Mouse (Mus musculus) heart, embryonic 13.5 days (tissue): ENCODE data around the gene Slc22a7. TPM values are rescaled to one million over a fixed set of nuclear protein-coding genes. Genes with fewer than 3 reads are reported as not detected.

Experiments used
- polyA plus RNA-seq: library from polyadenylated mRNA; unstranded; fragments of >200 nt; fragmentation: Nextera tagmentation; extraction: Ambion mirVana; gene quantifications from 2 replicates; pipeline ENCODE4 v1.2.1, GENCODE M21; 2015

Slc22a7 gene
- polyA plus RNA-seq, 1 experiment from 2014 or later = not detected

Other genes with a start within 250 kb of the Slc22a7 start
- 9.6 and 11.3 TPM in 2 replicates for gene Polh, start 235.8 kb downstream of the Slc22a7 start, polyA plus RNA-seq
- gene Xpo5, start 235.7 kb downstream of the Slc22a7 start, polyA plus RNA-seq = 19.8 and 20.4 TPM in 2 replicates
- gene Polr1c, start 190.4 kb downstream of the Slc22a7 start, polyA plus RNA-seq = 46.8 and 48.4 TPM in 2 replicates
- gene Yipf3, start 190.4 kb downstream of the Slc22a7 start, polyA plus RNA-seq = 80.3 and 83.1 TPM in 2 replicates
- gene Lrrc73, start 184.9 kb downstream of the Slc22a7 start, polyA plus RNA-seq = 0.59 and 0.88 TPM in 2 replicates
- gene Tjap1, start 155.4 kb downstream of the Slc22a7 start, polyA plus RNA-seq = 35.7 and 37.1 TPM in 2 replicates
- 0.35 and 0.47 TPM in 2 replicates for gene Dlk2, start 141.0 kb downstream of the Slc22a7 start, polyA plus RNA-seq
- gene Abcc10, start 110.1 kb downstream of the Slc22a7 start, polyA plus RNA-seq = 4.3 and 4.9 TPM in 2 replicates
- gene Zfp318, start 54.7 kb downstream of the Slc22a7 start, polyA plus RNA-seq = 5.1 and 5.2 TPM in 2 replicates
- 1.2 TPM in 2 replicates for gene Crip3, start 9.5 kb downstream of the Slc22a7 start, polyA plus RNA-seq
- 0.10 and 0.12 TPM in 2 replicates for gene Ttbk1, start 49.2 kb upstream of the Slc22a7 start, polyA plus RNA-seq
- 24.7 and 32.5 TPM in 2 replicates for gene Dnph1, start 58.3 kb upstream of the Slc22a7 start, polyA plus RNA-seq
- 4.5 and 5.0 TPM in 2 replicates for gene Cul9, start 107.9 kb upstream of the Slc22a7 start, polyA plus RNA-seq
- 11.6 and 13.1 TPM in 2 replicates for gene Srf, start 117.7 kb upstream of the Slc22a7 start, polyA plus RNA-seq
- gene Ptk7, start 191.0 kb upstream of the Slc22a7 start, polyA plus RNA-seq = 49.3 and 52.6 TPM in 2 replicates
- 18.6 and 20.5 TPM in 2 replicates for gene Klc4, start 207.6 kb upstream of the Slc22a7 start, polyA plus RNA-seq
- 98.0 and 111 TPM in 2 replicates for gene Mrpl2, start 207.8 kb upstream of the Slc22a7 start, polyA plus RNA-seq
- gene Cul7, start 211.9 kb upstream of the Slc22a7 start, polyA plus RNA-seq = 41.1 and 41.4 TPM in 2 replicates
- gene Rrp36, start 235.9 kb upstream of the Slc22a7 start, polyA plus RNA-seq = 37.6 and 40.3 TPM in 2 replicates
- gene Mea1, start 240.3 kb upstream of the Slc22a7 start, polyA plus RNA-seq = 122 and 142 TPM in 2 replicates
- gene Klhdc3, start 242.5 kb upstream of the Slc22a7 start, polyA plus RNA-seq = 136 and 148 TPM in 2 replicates